Mouse (Mus musculus): ENCODE results near the gene Cep83. TPM values are rescaled to one million over a fixed set of nuclear protein-coding genes. Genes with fewer than 3 reads are reported as not detected.
"Not testable (repeated sequence)": the region's sequence is repeated elsewhere in the genome, so short reads cannot be mapped to it uniquely, and the experiment has no call there.

Cep83 gene
- total RNA-seq, 2 experiments from 2014 or later: 18.5 to 19.6 TPM

DNA sequence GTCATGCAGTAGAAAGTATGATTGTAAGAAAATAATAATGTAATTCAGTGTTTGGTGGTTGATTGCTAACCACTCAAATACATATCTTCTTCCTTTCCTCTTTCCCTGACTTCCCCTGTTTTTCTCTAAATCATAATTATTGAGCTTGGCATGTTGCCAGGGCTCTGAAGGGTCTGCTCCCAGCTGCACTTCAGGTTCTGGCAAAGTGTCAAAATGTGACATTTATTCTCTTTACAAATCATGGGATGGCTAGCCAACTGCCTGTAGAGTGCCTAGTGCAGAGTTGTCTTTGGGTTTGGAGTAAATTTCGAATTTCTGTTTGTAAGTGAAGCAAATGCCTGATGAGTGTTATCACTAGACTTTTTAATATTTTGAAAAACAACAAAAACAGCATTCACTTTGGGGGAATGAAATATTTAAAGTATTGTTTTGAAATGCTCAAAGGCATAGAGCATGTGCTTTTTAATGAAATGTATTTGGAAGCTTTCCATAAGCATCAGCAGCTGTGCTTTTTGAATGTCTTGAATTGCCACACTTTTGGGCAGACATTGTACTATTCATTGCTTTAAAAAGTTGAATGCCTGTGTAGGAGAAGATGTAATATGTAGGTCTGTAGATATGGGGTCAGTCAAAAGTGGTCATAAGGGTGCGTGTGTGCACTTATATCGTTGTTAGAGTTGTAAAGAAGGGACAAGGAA lies 21.3 kb downstream of the Cep83 start:
- intact Hi-C loops (cut with DNase I): loop anchor here (10.0 kb wide), 1 partner anchor 245 kb away; no protein-coding TSS in a partner anchor
- DNase-seq: no peak

DNA sequence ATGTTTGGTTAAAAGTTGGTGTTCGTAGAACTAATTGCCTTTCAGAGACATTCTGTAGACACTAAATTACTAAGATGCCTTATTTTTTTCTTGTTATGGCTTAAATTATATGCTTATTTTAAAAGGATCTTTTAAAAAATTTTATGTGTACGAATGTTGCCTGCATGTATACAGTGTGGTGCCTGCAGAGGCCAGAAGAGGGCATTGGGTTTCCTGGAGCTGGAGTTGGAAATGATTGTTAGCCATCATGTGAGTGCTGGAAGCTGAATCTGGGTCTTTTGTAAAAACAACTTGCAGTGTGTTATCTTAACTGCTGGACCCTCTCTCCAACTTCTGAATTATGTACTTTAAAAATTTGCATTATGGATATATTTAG lies 21.9 kb downstream of the Cep83 start:
- TF ChIP-seq CTCF (IDR thresholded peaks at IDR 0.05): no peak; the same call in 1 of the 2 replicates
- H3K4me3 ChIP-seq: no peak overlapping the region
- no peak for DNase-seq
- intact Hi-C loops (cut with DNase I): no loop called here
- no peak overlapping the region for H3K27ac ChIP-seq

More for the DNA sequence above, 21.3 kb downstream of the Cep83 start:
- Histone ChIP-seq H3K27ac (no peak overlapping the region), H3K4me3 (no peak overlapping the region)
- no peak for TF ChIP-seq CTCF (IDR thresholded peaks at IDR 0.05)

DNA sequence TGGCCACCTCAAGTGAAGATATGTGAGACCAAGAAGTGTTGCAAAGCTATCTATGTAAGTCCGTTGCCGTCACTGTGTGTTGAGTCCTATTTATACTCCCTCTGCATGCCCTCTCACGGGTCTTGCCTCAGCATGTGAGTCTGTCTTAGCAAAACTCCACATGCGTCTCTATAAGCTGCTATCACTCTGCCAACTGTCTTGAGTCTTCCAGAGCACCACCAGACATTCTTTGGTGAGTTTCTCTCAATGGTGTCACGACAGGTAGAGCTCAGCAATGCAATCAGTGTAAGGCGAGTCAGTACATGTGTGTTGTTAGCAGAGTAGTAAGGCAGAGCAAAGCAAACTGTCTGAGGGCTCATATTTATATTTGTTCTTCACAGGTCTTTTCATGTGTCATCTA lies 31.8 kb downstream of the Cep83 start:
- TF ChIP-seq CTCF (IDR thresholded peaks at IDR 0.05): no peak
- intact Hi-C loops (cut with DNase I): no loop called here
- DNase-seq: no peak
- Histone ChIP-seq H3K27ac (no peak overlapping the region), H3K4me3 (no peak overlapping the region)

GRCm38 (mm10) chr10:94728053-94728452 lies 39.6 kb downstream of the Cep83 start:
- DNase-seq; H3K4me3 ChIP-seq; intact Hi-C loops (cut with DNase I); H3K27ac ChIP-seq: not testable (repeated sequence)

DNA sequence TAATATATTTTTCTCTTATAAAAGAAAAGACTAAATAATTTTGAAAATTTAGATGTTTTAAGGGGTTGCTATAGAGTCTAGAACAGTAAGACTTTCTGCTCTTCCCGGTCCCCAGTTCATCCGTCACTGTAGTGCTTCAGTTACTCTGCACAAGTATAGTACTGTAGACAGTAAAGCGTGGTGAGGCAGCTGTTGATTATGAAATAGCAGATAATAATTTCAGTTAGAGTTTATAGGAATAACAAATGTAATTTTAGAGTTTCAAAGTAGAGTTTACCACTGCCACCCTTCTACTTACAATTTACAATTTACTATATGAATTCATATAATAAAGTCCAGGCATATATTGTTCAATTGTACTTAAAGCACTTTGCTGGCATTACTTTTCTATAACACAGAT lies 42.0 kb downstream of the Cep83 start:
- TF ChIP-seq CTCF (IDR thresholded peaks at IDR 0.05): no peak
- no peak overlapping the region for H3K27ac ChIP-seq
- intact Hi-C loops (cut with DNase I): no loop called here

DNA sequence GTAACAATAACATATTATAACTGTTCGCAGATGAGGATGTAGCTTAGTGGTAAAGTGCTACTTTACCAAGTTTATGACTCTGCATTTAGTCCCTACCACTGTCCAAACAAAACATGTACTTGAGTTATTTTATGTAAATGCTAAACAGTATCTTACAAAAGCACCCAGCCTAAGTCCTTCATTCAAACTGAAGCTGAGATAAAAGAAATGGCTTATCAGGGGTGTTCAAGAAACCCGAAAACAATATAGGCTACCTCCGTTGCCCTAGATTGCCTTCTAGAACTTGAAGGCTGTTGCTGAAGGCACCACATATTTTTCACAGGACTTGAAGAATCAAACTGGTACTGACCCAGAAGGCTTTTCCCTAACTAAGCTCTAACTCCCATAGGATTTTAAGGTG lies 46.4 kb downstream of the Cep83 start:
- intact Hi-C loops (cut with DNase I): no loop called here
- TF ChIP-seq CTCF (IDR thresholded peaks at IDR 0.05): no peak
- no peak for DNase-seq
- H3K27ac ChIP-seq: no peak overlapping the region
- no peak overlapping the region for H3K4me3 ChIP-seq

More for the DNA sequence above, 42.0 kb downstream of the Cep83 start:
- DNase-seq: no peak
- no peak overlapping the region for H3K4me3 ChIP-seq

DNA sequence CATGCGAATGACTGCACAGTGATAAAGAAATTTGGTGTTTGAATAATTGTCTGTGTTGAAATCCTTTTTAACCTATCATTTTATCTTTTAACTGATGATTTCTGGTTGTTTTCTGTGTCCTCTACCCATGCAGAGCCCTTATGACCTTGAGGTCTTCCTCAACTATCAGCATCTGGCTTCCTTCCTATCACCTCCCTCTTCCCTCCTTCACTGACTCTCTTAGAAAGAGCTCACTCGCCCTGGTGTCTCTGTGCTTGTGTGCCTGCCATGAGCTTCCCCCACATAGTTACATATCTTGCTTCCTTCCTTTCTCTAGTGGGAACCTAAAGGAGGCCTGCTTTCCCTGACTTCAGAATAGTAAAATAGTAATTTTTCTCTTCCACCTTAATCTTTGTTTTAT lies 51.8 kb downstream of the Cep83 start:
- intact Hi-C loops (cut with DNase I): no loop called here
- no peak for TF ChIP-seq CTCF (IDR thresholded peaks at IDR 0.05)
- DNase-seq: no peak
- Histone ChIP-seq H3K4me3 (no peak overlapping the region), H3K27ac (no peak overlapping the region)

DNA sequence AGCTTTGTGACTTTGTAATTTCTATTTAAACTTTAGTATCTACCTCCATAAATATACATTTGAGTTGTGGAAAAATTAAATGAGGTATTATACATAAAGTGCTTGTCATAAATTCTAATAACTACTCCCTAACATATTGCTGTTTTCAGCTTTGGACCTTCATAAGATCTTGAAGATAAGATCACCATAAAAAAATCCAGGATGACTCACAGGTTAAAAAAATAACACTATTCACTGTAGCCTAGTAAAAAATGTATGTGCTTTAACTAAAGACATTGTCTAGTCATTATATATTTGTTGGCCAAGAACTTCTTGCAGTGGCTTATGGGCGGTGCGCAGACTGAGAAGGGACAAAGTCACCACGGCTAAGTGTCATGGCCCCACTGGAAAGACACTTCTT lies 53.0 kb downstream of the Cep83 start:
- no peak for TF ChIP-seq CTCF (IDR thresholded peaks at IDR 0.05)
- Histone ChIP-seq H3K4me3 (no peak overlapping the region), H3K27ac (no peak overlapping the region)
- intact Hi-C loops (cut with DNase I): no loop called here
- no peak for DNase-seq

DNA sequence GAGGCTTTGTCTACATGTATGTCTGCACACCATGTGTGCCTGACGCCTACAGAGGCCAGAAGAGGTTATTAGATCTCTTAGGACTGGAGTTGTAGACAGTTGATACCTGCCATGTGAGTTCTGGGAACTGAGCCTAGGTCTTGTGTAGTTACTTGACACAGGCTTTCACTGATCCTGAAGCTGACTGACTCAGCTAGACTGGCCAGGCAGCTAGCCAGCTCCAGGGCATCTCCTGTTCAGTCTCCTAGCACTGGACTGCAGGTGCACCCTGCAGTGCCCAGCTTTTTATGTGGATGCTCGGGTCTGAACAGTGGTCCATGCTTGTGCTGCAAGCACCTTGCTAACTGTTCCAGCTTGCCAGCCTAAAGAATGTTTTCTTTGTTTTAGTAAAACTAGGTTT lies 58.6 kb downstream of the Cep83 start:
- Histone ChIP-seq H3K27ac (no peak overlapping the region), H3K4me3 (no peak overlapping the region)
- intact Hi-C loops (cut with DNase I): no loop called here
- no peak for TF ChIP-seq CTCF (IDR thresholded peaks at IDR 0.05)
- DNase-seq: peak; percentile 90

DNA sequence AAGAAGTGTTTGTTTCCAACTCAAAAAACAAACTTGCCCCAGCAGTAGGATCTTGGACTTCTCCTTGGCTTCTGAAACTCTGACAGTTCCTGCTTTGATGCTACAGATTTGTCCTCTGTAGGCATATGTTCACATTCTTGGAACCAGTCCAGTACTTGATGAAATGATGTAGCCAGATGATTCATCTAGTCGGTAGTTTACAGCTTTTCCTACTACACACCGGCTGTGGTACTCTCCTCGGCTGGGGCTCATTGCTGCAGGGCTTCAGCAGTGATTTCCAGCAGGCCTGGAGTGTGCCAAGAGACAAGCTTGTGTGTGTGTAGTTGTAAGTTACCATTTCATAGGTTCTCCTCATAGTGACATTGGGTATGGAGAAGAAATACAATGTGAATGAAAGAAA lies 83.0 kb downstream of the Cep83 start:
- Histone ChIP-seq H3K27ac (no peak overlapping the region), H3K4me3 (no peak overlapping the region)
- TF ChIP-seq CTCF (IDR thresholded peaks at IDR 0.05): no peak
- intact Hi-C loops (cut with DNase I): loop anchor here (5.0 kb wide), 1 partner anchor 149 kb away; no protein-coding TSS in a partner anchor
- no peak for DNase-seq

DNA sequence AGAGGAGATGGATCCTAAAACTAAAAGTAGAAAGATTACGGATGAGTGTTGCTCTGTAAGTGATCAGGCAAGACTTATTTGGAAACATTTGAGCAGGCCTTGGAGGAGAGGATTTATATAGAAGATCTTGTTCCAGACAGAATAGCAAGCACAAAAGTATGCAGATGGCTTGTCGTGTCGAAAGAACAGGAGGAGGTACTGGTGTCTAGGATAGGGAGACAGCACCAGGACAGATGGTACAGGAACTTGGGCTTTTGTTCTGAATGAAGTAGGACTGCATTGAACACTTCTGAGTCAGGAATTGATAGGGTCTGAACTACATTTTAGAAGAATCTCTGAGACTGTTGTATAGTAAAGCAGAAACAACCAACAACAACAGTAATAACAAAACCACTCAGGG lies 89.1 kb downstream of the Cep83 start:
- H3K27ac ChIP-seq: no peak overlapping the region
- no peak for TF ChIP-seq CTCF (IDR thresholded peaks at IDR 0.05)
- no peak overlapping the region for H3K4me3 ChIP-seq
- no peak for DNase-seq
- intact Hi-C loops (cut with DNase I): no loop called here

GRCm38 (mm10) chr10:94779319-94779718 lies 90.9 kb downstream of the Cep83 start:
- DNase-seq: no peak
- Histone ChIP-seq H3K27ac (no peak overlapping the region), H3K4me3 (no peak overlapping the region)
- intact Hi-C loops (cut with DNase I): no loop called here
- TF ChIP-seq CTCF (IDR thresholded peaks at IDR 0.05): no peak

DNA sequence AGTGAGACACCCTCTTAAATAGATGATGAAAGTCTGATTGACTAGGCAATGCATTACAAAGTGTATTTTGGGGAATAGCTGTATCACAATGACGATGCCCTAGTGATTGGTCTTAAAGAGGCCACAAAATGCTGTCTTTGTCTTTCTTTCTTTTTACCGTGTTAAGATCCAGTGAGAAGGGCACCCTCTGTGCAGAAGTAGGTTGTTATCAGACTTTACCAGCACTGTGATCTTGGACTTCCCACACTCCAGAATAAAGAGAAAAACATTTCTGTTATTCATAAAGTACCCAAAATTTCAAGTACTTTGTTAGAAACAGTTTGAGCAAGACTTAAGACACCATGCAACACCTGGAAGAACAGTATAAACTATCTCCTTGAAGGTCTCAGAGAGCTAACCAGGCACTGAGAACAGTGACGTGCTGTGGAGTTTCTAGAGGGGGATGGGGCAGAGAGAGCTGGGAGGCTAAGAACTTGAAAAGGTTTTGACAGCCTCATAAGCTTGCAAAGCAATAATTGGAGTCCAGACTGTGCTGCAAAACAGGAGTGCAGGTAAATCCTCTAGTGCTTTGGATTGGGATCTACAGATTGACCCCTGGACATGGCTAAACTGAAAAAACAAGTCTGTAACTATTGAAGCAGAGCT lies 92.3 kb downstream of the Cep83 start:
- DNase-seq: no peak
- no peak overlapping the region for H3K4me3 ChIP-seq
- no peak overlapping the region for H3K27ac ChIP-seq
- intact Hi-C loops (cut with DNase I): no loop called here
- TF ChIP-seq CTCF (IDR thresholded peaks at IDR 0.05): no peak

DNA sequence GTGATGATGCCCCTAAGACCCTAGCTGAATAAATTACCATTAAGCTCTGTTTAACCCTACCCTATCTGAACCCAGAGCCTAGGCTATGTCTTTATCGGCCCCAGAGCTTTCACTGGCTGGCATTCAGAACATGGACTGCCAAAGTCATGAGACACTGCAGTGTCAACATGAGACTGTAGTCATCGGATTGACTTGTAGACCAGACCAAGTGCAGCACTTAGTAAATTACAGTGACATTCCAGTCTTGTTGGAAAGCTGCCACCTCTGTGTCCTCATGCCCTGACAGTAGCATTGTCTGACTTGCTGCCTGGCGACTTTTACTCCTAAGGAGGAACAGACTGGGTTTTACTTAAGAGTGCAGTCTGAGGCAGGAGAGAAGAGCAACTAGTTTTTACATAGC lies 100.8 kb downstream of the Cep83 start:
- Histone ChIP-seq H3K4me3 (no peak overlapping the region), H3K27ac (no peak overlapping the region)
- TF ChIP-seq CTCF (IDR thresholded peaks at IDR 0.05): no peak
- intact Hi-C loops (cut with DNase I): no loop called here
- DNase-seq: no peak

Measured in gastrocnemius, adult 2 months (tissue).